ENCODE assay signal across 9 mouse cellular contexts in genomic region chr13:49291398-49291797, GRCm38 (mm10). TPM values are rescaled to one million over a fixed set of nuclear protein-coding genes. Genes with fewer than 3 reads are reported as not detected.
DNase-seq lines count a peak whose midpoint lies in the region; ATAC-seq and TF ChIP-seq lines count a peak whose summit lies in the region.
"Had no signal": no experiment of that assay in that cellular context is flagged by ENCODE, and none has a peak within 500 bp of the region (broad histone marks: within the 10 kb centered on the region; RNA-seq: fewer than 3 reads in every experiment).

No protein-coding gene starts in this region.

- no peak overlapping the region for H3K9ac ChIP-seq in kidney, embryonic 15.5 days
- no peak overlapping the region for H3K9ac ChIP-seq in intestine, embryonic 15.5 days
- H3K9ac ChIP-seq: limb, embryonic 12.5 days had no signal

- peak; percentile 32 for DNase-seq in kidney, adult 2 months
- peak; percentile 19 for DNase-seq in c-Kit-positive CD71-positive TER-119-positive erythroid progenitor cells, embryonic 14.5 days (ENCODE audit: low spot score)
- DNase-seq in retina, postnatal 1 day, result peak; percentile 26
- DNase-seq in embryo, embryonic 10 days (ENCODE audit: low spot score), result no peak
- no peak for DNase-seq in adrenal gland, adult 8-10 months

- no peaks in the 10 kb centered on the region for H3K4me1 ChIP-seq in kidney, adult 2 months (ENCODE audit: control insufficient read depth, insufficient read depth, low read length)
- no peaks in the 10 kb centered on the region for H3K4me1 ChIP-seq in kidney, embryonic 15.5 days
- H3K4me1 ChIP-seq in E14TG2a.4 (replicated peaks; ENCODE audit: low read depth, low read length), result no peaks in the 10 kb centered on the region
- H3K4me1 ChIP-seq in intestine, embryonic 15.5 days (replicated peaks), result 0 out of 2 replicates have a peak, but pooled peaks cover 3% of the 10 kb centered on the region
- H3K4me1 ChIP-seq: limb, embryonic 12.5 days had no signal

- no peak for ATAC-seq in kidney, embryonic 15.5 days (replicated peaks; ENCODE audit: low FRiP score)
- no peak for ATAC-seq in intestine, embryonic 15.5 days

- WGBS in kidney, adult 2 months, result 64% methylated on average over 1 of the region's 1 CpGs
- 67% methylated on average over 1 of the region's 1 CpGs for WGBS in kidney, embryonic 15.5 days
- 53% methylated on average over 1 of the region's 1 CpGs for WGBS in intestine, embryonic 15.5 days

- peak; percentile 44 for TF ChIP-seq CTCF in kidney, adult 2 months (conservative IDR thresholded peaks at IDR 0.05; ENCODE audit: insufficient read depth, insufficient read length, low read depth, low read length)
- peak; percentile 96 for TF ChIP-seq CTCF in E14TG2a.4 (conservative IDR thresholded peaks at IDR 0.05; ENCODE audit: low read length)

- no peaks in the 10 kb centered on the region for H3K27me3 ChIP-seq in kidney, adult 2 months (replicated peaks; ENCODE audit: control insufficient read depth, insufficient read depth, low read length)
- no peaks in the 10 kb centered on the region for H3K27me3 ChIP-seq in kidney, embryonic 15.5 days
- no peaks in the 10 kb centered on the region for H3K27me3 ChIP-seq in E14TG2a.4 (ENCODE audit: insufficient read depth, low read length)
- H3K27me3 ChIP-seq in intestine, embryonic 15.5 days (replicated peaks), result no peaks in the 10 kb centered on the region
- H3K27me3 ChIP-seq: limb, embryonic 12.5 days had no signal

- H3K27ac ChIP-seq in kidney, adult 2 months (ENCODE audit: insufficient read depth, low read depth, low read length), result no peak overlapping the region
- no peak overlapping the region for H3K27ac ChIP-seq in kidney, embryonic 15.5 days
- no peak overlapping the region for H3K27ac ChIP-seq in intestine, embryonic 15.5 days
- H3K27ac ChIP-seq: limb, embryonic 12.5 days had no signal

- no peaks in the 10 kb centered on the region for H3K36me3 ChIP-seq in kidney, adult 2 months (ENCODE audit: control insufficient read depth, insufficient read depth, low read length)
- H3K36me3 ChIP-seq in kidney, embryonic 15.5 days, result no peaks in the 10 kb centered on the region
- no peaks in the 10 kb centered on the region for H3K36me3 ChIP-seq in E14TG2a.4 (ENCODE audit: insufficient read depth, low read length)
- no peaks in the 10 kb centered on the region for H3K36me3 ChIP-seq in intestine, embryonic 15.5 days
- H3K36me3 ChIP-seq: limb, embryonic 12.5 days had no signal

- no peak overlapping the region for H3K4me3 ChIP-seq in kidney, adult 2 months (ENCODE audit: insufficient read depth, low read depth, low read length)
- H3K4me3 ChIP-seq in kidney, embryonic 15.5 days (replicated peaks), result no peak overlapping the region
- H3K4me3 ChIP-seq in E14TG2a.4 (replicated peaks; ENCODE audit: low read length), result no peak overlapping the region
- no peak overlapping the region for H3K4me3 ChIP-seq in intestine, embryonic 15.5 days (replicated peaks)
- H3K4me3 ChIP-seq: limb, embryonic 12.5 days had no signal

- no peaks in the 10 kb centered on the region for H3K9me3 ChIP-seq in kidney, embryonic 15.5 days (replicated peaks)
- H3K9me3 ChIP-seq in E14TG2a.4 (ENCODE audit: low read length), result 0 out of 2 replicates have a peak, but pooled peaks cover under 1% of the 10 kb centered on the region
- no peaks in the 10 kb centered on the region for H3K9me3 ChIP-seq in intestine, embryonic 15.5 days

- no peak overlapping the region for H3K4me2 ChIP-seq in kidney, embryonic 15.5 days
- no peak overlapping the region for H3K4me2 ChIP-seq in intestine, embryonic 15.5 days (replicated peaks)
- H3K4me2 ChIP-seq: limb, embryonic 12.5 days had no signal

- TF ChIP-seq POLR2A in kidney, adult 2 months (IDR thresholded peaks at IDR 0.05; ENCODE audit: low read depth, low read length), result no peak

RNA-seq across cellular contexts. Expression of gene Fgd3, which starts 28.7 kb away (rescaled TPM):
- polyA plus RNA-seq in kidney, adult 2 months (2012; rRNA removed), result 6.2 and 6.3 TPM in 2 replicates
- polyA plus RNA-seq in kidney, embryonic 15.5 days (2015; fragmentation: Nextera tagmentation; extraction: Ambion mirVana), result 0.74 and 0.78 TPM in 2 replicates
- polyA plus RNA-seq in intestine, embryonic 15.5 days (2015; fragmentation: Nextera tagmentation; extraction: Ambion mirVana), result 0.94 and 0.95 TPM in 2 replicates
- 1 to 10 TPM; 4.5 to 4.7 (median 4.6) TPM for total RNA-seq in adrenal gland, adult 8-10 months (2022)

RNA-seq across cellular contexts. Expression of gene Susd3, which starts 42.9 kb away (rescaled TPM):
- polyA plus RNA-seq in kidney, adult 2 months (2012; rRNA removed), result 50.1 and 62.3 TPM in 2 replicates
- 18.5 and 22.7 TPM in 2 replicates for polyA plus RNA-seq in kidney, embryonic 15.5 days (2015; fragmentation: Nextera tagmentation; extraction: Ambion mirVana)
- polyA plus RNA-seq in intestine, embryonic 15.5 days (2015; fragmentation: Nextera tagmentation; extraction: Ambion mirVana), result 0.94 and 1.4 TPM in 2 replicates
- total RNA-seq in adrenal gland, adult 8-10 months (2022), result 10 to 100 TPM in 2 of 4 experiments, 1 to 10 TPM in 2; 3.0 to 97.4 (median 38.5) TPM

RNA-seq across cellular contexts. Expression of gene Bicd2, which starts 50.0 kb away (rescaled TPM):
- 17.0 and 17.6 TPM in 2 replicates for polyA plus RNA-seq in kidney, adult 2 months (2012; rRNA removed)
- polyA plus RNA-seq in kidney, embryonic 15.5 days (2015; fragmentation: Nextera tagmentation; extraction: Ambion mirVana), result 25.0 and 26.5 TPM in 2 replicates
- 19.1 and 19.5 TPM in 2 replicates for polyA plus RNA-seq in intestine, embryonic 15.5 days (2015; fragmentation: Nextera tagmentation; extraction: Ambion mirVana)
- 10 to 100 TPM; 37.2 to 48.4 (median 40.9) TPM for total RNA-seq in adrenal gland, adult 8-10 months (2022)

Comparison
In these comparisons a context has a peak if more than half of its experiments do, and no peak if none do; other contexts are left out.
1. DNase-seq: peak in kidney, adult 2 months (single experiment), c-Kit-positive CD71-positive TER-119-positive erythroid progenitor cells, embryonic 14.5 days (single experiment) and retina, postnatal 1 day (single experiment); none in embryo, embryonic 10 days (single experiment) and adrenal gland, adult 8-10 months (single experiment).